Mouse (Mus musculus) left cerebral cortex, postnatal 4 days (tissue): Measurements from ENCODE around the gene E130218I03Rik. TPM values are rescaled to one million over a fixed set of nuclear protein-coding genes. Genes with fewer than 3 reads are reported as not detected.

Experiments
- DNase-seq: peaks from one replicate; pipeline ENCODE4 v3.0.0-alpha.2; 2022
- intact Hi-C: fragments of 180-260 bp; cut with DNase I; formaldehyde crosslinking; loops from one replicate; pipeline ENCODE4 v1.15.1; 2025
- total RNA-seq, 2 experiments: library from RNA; stranded (reverse); gene quantifications; 2 replicates each; pipeline ENCODE4 v1.2.3; 2021

The E130218I03Rik gene
- not detected for total RNA-seq

DNA sequence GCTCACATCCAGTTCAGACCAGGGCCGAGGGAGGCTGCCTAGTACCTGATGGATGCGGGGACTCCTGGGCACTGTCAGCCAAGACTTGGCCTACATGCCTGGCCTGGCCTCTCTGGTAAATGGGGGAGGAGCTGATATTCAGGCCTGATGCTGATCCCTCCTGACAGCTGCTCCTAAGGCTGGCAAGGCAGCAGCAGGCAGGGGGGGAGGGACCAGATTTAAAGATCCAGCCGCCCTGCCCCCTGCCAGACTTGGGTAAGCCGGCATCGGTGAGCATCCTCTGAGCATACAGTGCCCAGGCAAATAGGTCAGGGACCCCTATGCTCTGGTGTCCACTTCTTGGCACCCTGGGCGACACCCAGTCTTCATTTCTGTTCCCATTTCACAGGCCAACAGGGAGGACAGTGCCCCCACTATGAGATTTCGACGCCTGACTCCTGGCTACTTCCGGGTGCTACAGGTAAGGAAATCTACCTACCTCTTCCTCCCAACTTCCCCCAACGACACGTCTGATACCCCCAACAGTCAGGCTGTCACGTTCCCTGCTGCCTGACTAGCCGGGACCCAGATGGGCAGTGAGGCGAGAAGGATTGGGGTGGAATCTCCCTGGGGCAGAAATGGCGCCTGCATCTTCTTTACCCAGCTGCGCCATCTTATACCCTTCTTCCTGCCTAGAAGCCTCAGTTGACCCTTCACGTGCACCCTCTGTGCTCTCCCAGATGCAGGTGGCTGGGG, at the start of gene E130218I03Rik:
E130218I03Rik (plus strand) TSS at position 147 of the 735 bp plus-strand sequence.
- peak; percentile 78 for DNase-seq
- intact Hi-C loops, result no loop called here

DNA sequence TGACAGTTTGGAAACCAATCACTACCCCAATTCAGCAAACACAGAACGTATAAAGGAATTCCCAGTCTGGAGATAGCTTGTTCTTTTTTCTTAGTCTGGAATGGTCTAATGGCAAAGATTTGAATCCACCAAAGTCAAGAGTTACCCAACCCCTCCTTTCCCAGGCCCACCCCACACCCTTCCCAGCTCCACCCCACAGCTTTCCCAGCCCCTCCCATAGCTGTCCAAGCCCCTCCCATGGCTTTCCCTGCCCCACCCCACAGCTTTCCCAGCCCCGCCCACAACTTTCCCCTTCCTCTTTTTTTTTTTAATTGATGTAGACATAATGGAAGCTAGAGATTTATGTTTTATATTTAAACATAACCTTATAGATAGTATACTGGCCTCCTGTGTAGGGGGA, 44.1 kb upstream of the E130218I03Rik start:
- intact Hi-C loops, result no loop called here

GRCm38 (mm10) chr4:134202904-134203303, 40.6 kb upstream of the E130218I03Rik start, which contains the start of gene Gm7534:
Gene Gm7534 (minus strand): TSS chr4:134203004.
- intact Hi-C loops, result no loop called here
- no peak for DNase-seq

More for the DNA sequence above, 44.1 kb upstream of the E130218I03Rik start:
- DNase-seq, result no peak

DNA sequence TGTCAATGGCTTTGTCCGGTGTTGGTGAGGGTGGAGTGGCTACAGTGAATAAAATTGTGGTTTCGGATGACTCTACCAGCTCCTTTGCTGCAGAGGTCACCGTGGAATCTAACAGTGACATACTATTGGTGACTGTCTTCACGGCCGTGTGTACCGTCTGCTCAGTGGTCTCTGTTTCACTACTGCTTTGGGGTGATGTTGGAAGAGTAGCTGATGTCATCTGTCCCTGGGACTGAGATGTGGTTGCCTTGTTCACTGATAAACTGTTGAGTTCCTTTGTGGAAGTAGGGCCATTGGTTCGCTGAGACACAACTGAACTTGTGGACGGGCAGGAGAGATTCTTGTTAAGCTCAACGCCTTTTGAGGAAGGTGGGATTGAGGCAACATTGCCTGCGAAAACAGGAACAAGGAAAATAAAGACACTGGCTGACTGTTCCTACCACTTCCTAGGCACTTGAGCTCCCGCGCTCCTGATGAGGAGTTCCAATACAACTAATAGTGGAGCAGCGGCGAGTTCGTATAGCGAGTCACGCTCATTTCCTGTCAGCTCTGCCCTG, 40.0 kb upstream of the E130218I03Rik start:
- intact Hi-C loops, result no loop called here

DNA sequence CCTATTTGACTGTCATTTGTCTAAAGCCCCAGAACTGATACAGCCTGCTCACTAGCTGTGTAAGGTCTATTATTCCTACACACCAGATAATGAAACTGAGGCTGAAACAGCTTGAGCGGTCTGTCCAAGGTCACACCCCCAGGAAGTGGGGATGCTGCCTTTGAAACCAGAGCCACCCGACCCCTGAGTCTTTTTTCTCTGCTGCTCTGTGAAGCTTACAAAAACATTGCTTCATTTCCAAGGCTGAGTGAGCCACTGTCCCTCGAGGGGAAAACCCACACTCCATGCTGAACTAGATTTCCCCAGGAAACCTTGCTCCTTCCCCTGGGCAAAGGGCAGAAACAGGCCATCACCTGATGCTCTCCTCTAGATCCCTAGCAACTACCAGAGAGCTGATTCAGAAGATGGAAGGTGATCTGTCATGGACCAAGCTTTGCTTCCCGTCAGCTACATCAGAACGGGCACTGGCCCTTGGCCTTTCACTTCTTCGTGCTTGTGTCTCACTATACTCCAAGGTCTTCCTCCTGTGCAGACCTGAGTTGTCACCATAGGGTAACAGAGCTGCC, 36.9 kb upstream of the E130218I03Rik start:
- intact Hi-C loops, result no loop called here
- DNase-seq, result no peak

More for the DNA sequence above, 40.0 kb upstream of the E130218I03Rik start:
- no peak for DNase-seq

- DNase-seq, result no peak
- intact Hi-C loops, result no loop called here
Observed at GRCm38 (mm10) chr4:134222793-134223600, 20.5 kb upstream of the E130218I03Rik start.

GRCm38 (mm10) chr4:134227194-134227593, 16.3 kb upstream of the E130218I03Rik start, which contains the start of gene Catsper4:
Gene Catsper4 (minus strand): TSS chr4:134227383.
- DNase-seq, result no peak
- intact Hi-C loops, result no loop called here

DNA sequence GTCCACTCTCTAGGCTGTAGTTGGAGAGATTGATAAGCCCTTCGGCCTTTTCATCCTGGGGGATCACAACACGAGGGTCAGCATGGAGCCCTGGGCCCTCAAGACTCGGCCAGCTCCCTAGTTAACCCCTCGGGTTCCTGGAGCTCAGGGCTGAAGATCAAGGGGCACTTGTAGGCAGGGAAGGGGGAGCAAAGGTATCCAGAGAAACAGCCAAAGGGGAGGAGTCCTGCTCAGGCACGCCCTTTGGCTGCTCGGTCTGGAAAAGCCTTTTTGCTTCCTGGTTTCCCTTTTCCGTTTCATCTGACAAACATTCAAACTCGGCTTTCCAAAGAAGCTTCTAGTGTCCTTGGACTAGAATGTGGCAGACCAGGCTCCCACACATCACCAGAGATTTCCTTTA, 13.0 kb upstream of the E130218I03Rik start:
- intact Hi-C loops, result no loop called here
- DNase-seq, result no peak

DNA sequence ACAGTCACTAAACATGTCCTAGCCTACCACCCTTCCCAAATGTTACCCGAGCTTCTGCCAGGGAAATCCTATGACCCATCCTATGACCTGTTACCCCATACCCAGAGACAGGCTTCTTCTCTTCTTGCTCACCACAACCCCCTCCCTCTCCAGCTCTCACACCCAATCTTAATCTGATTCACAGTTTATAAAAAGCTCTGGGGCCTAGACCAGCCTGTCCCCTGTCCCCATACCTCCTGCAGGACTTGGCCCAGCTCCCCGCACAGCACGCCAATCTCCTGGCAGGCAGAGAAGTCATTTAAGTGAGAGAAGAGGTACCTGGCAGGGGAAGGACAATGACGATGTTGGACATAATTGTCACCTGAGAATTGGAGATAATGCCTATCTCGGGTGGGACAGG, 8.6 kb upstream of the E130218I03Rik start:
- DNase-seq, result no peak
- intact Hi-C loops, result no loop called here

- intact Hi-C loops, result no loop called here
- no peak for DNase-seq
Observed at GRCm38 (mm10) chr4:134237582-134238278, 5.7 kb upstream of the E130218I03Rik start.

DNA sequence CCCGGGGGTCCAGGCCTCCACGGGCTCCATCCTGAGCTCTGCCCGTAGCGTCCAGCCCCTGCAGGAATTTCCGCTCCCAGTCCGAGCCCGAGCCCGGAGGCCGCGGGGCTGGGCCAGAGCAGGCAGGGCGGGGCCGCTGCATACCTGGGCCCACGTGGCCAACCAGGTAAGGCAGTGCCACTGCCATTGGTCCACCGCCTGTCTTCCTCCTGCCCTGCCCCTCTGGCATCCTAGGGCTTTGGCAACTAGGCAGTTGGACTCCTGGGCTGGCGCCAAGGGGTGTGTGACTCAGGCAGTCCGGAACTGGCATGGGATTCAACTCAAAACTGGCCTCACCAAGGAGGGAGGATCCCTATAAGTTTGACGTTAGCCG, 5.2 kb upstream of the E130218I03Rik start, which contains the start of gene Cnksr1:
Cnksr1 (minus strand) TSS at position 121 of the 373 bp plus-strand sequence.
- intact Hi-C loops, result no loop called here
- DNase-seq, result peak; percentile 82

- DNase-seq, result no peak
- intact Hi-C loops, result no loop called here
Observed at GRCm38 (mm10) chr4:134238686-134239085, 4.8 kb upstream of the E130218I03Rik start.

GRCm38 (mm10) chr4:134245148-134245843, 1.8 kb downstream of the E130218I03Rik start, which contains the start of gene Zfp593:
Gene Zfp593 (minus strand): TSS chr4:134245592.
- intact Hi-C loops, result no loop called here
- DNase-seq, result peak; percentile 96

DNA sequence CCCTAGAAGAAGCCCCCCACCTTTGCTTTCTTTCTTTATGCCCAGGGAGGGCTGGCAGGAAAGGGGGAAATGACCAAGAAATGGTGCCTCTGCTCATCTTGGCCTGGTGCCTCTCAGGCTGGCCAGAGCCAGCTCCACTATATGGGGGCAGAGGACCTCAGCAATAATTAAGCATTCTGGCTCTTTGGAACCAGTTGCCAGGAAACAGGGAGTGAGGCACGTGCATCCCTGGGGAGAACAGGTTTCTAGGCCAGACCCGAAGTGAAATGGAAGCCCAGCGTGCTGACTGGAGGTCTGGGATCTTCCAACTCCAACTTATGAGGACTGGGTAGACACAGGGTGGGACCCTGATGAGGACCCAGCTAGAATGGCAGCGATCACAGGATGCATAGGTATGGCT, 2.8 kb downstream of the E130218I03Rik start:
- DNase-seq, result peak; percentile 68
- intact Hi-C loops, result no loop called here

- DNase-seq, result peak; percentile 47
- intact Hi-C loops, result no loop called here
Observed at GRCm38 (mm10) chr4:134246719-134247258, 3.3 kb downstream of the E130218I03Rik start, which contains the start of gene Gm30191. Gene Gm30191 (plus strand): TSS chr4:134246935.

DNA sequence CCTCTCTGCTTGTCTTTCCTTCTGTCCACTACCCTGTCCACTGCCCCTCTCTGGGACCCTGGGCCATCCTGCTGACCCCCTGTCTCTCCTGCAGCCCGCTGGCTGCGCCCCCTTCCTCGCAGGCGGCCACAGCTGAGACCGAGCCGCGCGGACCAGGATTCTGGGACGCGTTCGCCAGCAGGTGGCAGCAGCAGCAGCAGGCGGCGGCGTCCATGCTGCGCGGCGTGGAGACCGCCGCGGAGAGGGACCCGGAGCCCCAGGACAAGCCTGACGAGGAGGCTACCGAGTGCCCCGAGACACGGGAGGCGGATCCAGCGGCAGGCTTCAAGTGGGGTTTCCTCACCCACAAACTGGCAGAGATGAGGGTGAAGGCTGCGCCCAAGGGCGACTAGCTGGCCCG, 6.2 kb downstream of the E130218I03Rik start:
- DNase-seq, result peak; percentile 64
- intact Hi-C loops, result no loop called here

GRCm38 (mm10) chr4:134250116-134250929, 6.9 kb downstream of the E130218I03Rik start:
- intact Hi-C loops, result no loop called here
- no peak for DNase-seq

- intact Hi-C loops, result no loop called here
- no peak for DNase-seq
Observed at GRCm38 (mm10) chr4:134250930-134251240, 7.4 kb downstream of the E130218I03Rik start.
